Mouse (Mus musculus): Measurements from ENCODE around the gene Ube2n. TPM values are rescaled to one million over a fixed set of nuclear protein-coding genes. Genes with fewer than 3 reads are reported as not detected.

Ube2n gene
- polyA plus RNA-seq, 1 experiment from 2014 or later: 482 TPM

GRCm38 (mm10) chr10:95504341-95504740 lies 10.6 kb upstream of the Ube2n start:
- no peak overlapping the region for H3K9ac ChIP-seq
- no peaks in the 10 kb centered on the region for H3K27me3 ChIP-seq
- H3K36me3 ChIP-seq (ENCODE audit: poor library complexity, severe bottlenecking): no peaks in the 10 kb centered on the region
- H3K4me1 ChIP-seq: peaks cover 11% of the 10 kb centered on the region
- no peak overlapping the region for H3K4me3 ChIP-seq
- H3K27ac ChIP-seq: no peak overlapping the region
- WGBS: 29% methylated on average over 1 of the region's 1 CpGs
- no peak for ATAC-seq
- no peaks in the 10 kb centered on the region for H3K9me3 ChIP-seq (replicated peaks)
- no peak overlapping the region for H3K4me2 ChIP-seq

GRCm38 (mm10) chr10:95508126-95508525 lies 6.8 kb upstream of the Ube2n start:
- ATAC-seq: no peak
- Histone ChIP-seq H3K27me3 (no peaks in the 10 kb centered on the region), H3K4me1 (no peaks in the 10 kb centered on the region), H3K27ac (no peak overlapping the region), H3K9ac (no peak overlapping the region), H3K4me3 (no peak overlapping the region), H3K36me3 (ENCODE audit: poor library complexity, severe bottlenecking) (no peaks in the 10 kb centered on the region), H3K4me2 (no peak overlapping the region), H3K9me3 (replicated peaks) (peaks cover 2% of the 10 kb centered on the region; the same call in 1 of the 2 replicates)
- WGBS: 86% methylated on average over 8 of the region's 8 CpGs

- Histone ChIP-seq H3K9ac (no peak overlapping the region), H3K4me3 (no peak overlapping the region), H3K36me3 (ENCODE audit: poor library complexity, severe bottlenecking) (no peaks in the 10 kb centered on the region), H3K27me3 (no peaks in the 10 kb centered on the region), H3K4me2 (no peak overlapping the region), H3K9me3 (replicated peaks) (peaks cover 2% of the 10 kb centered on the region; the same call in 1 of the 2 replicates), H3K4me1 (peaks cover 1% of the 10 kb centered on the region; the same call in 1 of the 2 replicates), H3K27ac (no peak overlapping the region)
- WGBS: 74% methylated on average over 6 of the region's 6 CpGs
- no peak for ATAC-seq
These were observed 6.2 kb upstream of the Ube2n start for GRCm38 (mm10) chr10:95508793-95509192.

GRCm38 (mm10) chr10:95509263-95509662 lies 5.7 kb upstream of the Ube2n start:
- WGBS: 77% methylated on average over 3 of the region's 3 CpGs
- H3K27ac ChIP-seq: no peak overlapping the region
- no peak overlapping the region for H3K4me3 ChIP-seq
- ATAC-seq: no peak
- peaks cover 2% of the 10 kb centered on the region; the same call in 1 of the 2 replicates for H3K9me3 ChIP-seq (replicated peaks)
- H3K4me2 ChIP-seq: no peak overlapping the region
- H3K36me3 ChIP-seq (ENCODE audit: poor library complexity, severe bottlenecking): no peaks in the 10 kb centered on the region
- peaks cover 6% of the 10 kb centered on the region; the same call in 1 of the 2 replicates for H3K4me1 ChIP-seq
- no peaks in the 10 kb centered on the region for H3K27me3 ChIP-seq
- H3K9ac ChIP-seq: no peak overlapping the region

GRCm38 (mm10) chr10:95512635-95513034 lies 2.3 kb upstream of the Ube2n start:
- H3K4me2 ChIP-seq: no peak overlapping the region
- no peak overlapping the region for H3K9ac ChIP-seq
- H3K27ac ChIP-seq: no peak overlapping the region
- 90% methylated on average over 8 of the region's 8 CpGs for WGBS
- H3K9me3 ChIP-seq (replicated peaks): peaks cover 2% of the 10 kb centered on the region; the same call in 1 of the 2 replicates
- H3K4me3 ChIP-seq: no peak overlapping the region
- no peaks in the 10 kb centered on the region for H3K27me3 ChIP-seq
- peaks cover 19% of the 10 kb centered on the region for H3K4me1 ChIP-seq
- no peaks in the 10 kb centered on the region for H3K36me3 ChIP-seq (ENCODE audit: poor library complexity, severe bottlenecking)
- ATAC-seq: no peak

- ATAC-seq: peak; percentile 19
- Histone ChIP-seq H3K4me1 (peaks cover 24% of the 10 kb centered on the region), H3K27me3 (no peaks in the 10 kb centered on the region), H3K9ac (peak overlapping the region; percentile 93), H3K36me3 (ENCODE audit: poor library complexity, severe bottlenecking) (no peaks in the 10 kb centered on the region), H3K9me3 (replicated peaks) (peaks cover 2% of the 10 kb centered on the region; the same call in 1 of the 2 replicates), H3K4me3 (peak overlapping the region; percentile 83), H3K27ac (peak overlapping the region; percentile 97), H3K4me2 (peak overlapping the region; percentile 70)
- WGBS: 33% methylated on average over 15 of the region's 15 CpGs
These were observed 983 bp upstream of the Ube2n start for GRCm38 (mm10) chr10:95513768-95514556.

GRCm38 (mm10) chr10:95515293-95515931 lies 467 bp downstream of the Ube2n start:
- peak overlapping the region; percentile 93 for H3K9ac ChIP-seq
- H3K9me3 ChIP-seq (replicated peaks): peaks cover 2% of the 10 kb centered on the region; the same call in 1 of the 2 replicates
- 0% methylated on average over 44 of the region's 80 CpGs for WGBS
- ATAC-seq: peak; percentile 73
- no peaks in the 10 kb centered on the region for H3K36me3 ChIP-seq (ENCODE audit: poor library complexity, severe bottlenecking)
- peaks cover 24% of the 10 kb centered on the region for H3K4me1 ChIP-seq
- no peaks in the 10 kb centered on the region for H3K27me3 ChIP-seq
- peak overlapping the region; percentile 70 for H3K4me2 ChIP-seq
- H3K4me3 ChIP-seq: peak overlapping the region; percentile 83
- peak overlapping the region; percentile 97 for H3K27ac ChIP-seq

- Histone ChIP-seq H3K36me3 (ENCODE audit: poor library complexity, severe bottlenecking) (no peaks in the 10 kb centered on the region; the same call in 1 of the 2 replicates), H3K4me3 (no peak overlapping the region), H3K27me3 (no peaks in the 10 kb centered on the region), H3K9me3 (replicated peaks) (no peaks in the 10 kb centered on the region), H3K9ac (no peak overlapping the region), H3K27ac (no peak overlapping the region), H3K4me1 (peaks cover 24% of the 10 kb centered on the region), H3K4me2 (no peak overlapping the region)
- ATAC-seq: no peak
- 95% methylated on average over 6 of the region's 6 CpGs for WGBS
These were observed 2.7 kb downstream of the Ube2n start for GRCm38 (mm10) chr10:95517656-95518055.

GRCm38 (mm10) chr10:95525037-95525675 lies 10.2 kb downstream of the Ube2n start:
- Histone ChIP-seq H3K9me3 (replicated peaks) (no peaks in the 10 kb centered on the region), H3K4me1 (peaks cover 14% of the 10 kb centered on the region; the same call in 1 of the 2 replicates), H3K4me2 (no peak overlapping the region), H3K27ac (no peak overlapping the region), H3K36me3 (ENCODE audit: poor library complexity, severe bottlenecking) (no peaks in the 10 kb centered on the region; the same call in 1 of the 2 replicates), H3K4me3 (no peak overlapping the region), H3K9ac (no peak overlapping the region), H3K27me3 (no peaks in the 10 kb centered on the region)
- WGBS: 91% methylated on average over 6 of the region's 6 CpGs
- ATAC-seq: no peak

- WGBS: 95% methylated on average over 5 of the region's 5 CpGs
- Histone ChIP-seq H3K4me2 (no peak overlapping the region), H3K9me3 (replicated peaks) (no peaks in the 10 kb centered on the region), H3K4me3 (no peak overlapping the region), H3K36me3 (ENCODE audit: poor library complexity, severe bottlenecking) (no peaks in the 10 kb centered on the region; the same call in 1 of the 2 replicates), H3K27me3 (no peaks in the 10 kb centered on the region), H3K4me1 (peaks cover 21% of the 10 kb centered on the region), H3K27ac (no peak overlapping the region), H3K9ac (no peak overlapping the region)
- ATAC-seq: no peak
These were observed 10.9 kb downstream of the Ube2n start for GRCm38 (mm10) chr10:95525871-95526270.

GRCm38 (mm10) chr10:95526495-95527122 lies 11.7 kb downstream of the Ube2n start:
- WGBS: 73% methylated on average over 5 of the region's 5 CpGs
- H3K9ac ChIP-seq: no peak overlapping the region
- no peak overlapping the region for H3K27ac ChIP-seq
- no peak overlapping the region for H3K4me2 ChIP-seq
- no peak for ATAC-seq
- H3K27me3 ChIP-seq: no peaks in the 10 kb centered on the region
- H3K36me3 ChIP-seq (ENCODE audit: poor library complexity, severe bottlenecking): no peaks in the 10 kb centered on the region; the same call in 1 of the 2 replicates
- H3K4me3 ChIP-seq: no peak overlapping the region
- H3K9me3 ChIP-seq (replicated peaks): no peaks in the 10 kb centered on the region
- peaks cover 26% of the 10 kb centered on the region for H3K4me1 ChIP-seq

All from forebrain, embryonic 13.5 days (tissue).